Mouse (Mus musculus) ovary, postnatal 14 days (tissue): ENCODE data around the gene Pard3.
A peak's percentile ranks its signal among the peaks of the same experiment; 100 is the strongest.

ENCODE experiments used
- DNase-seq: peaks from one replicate; pipeline ENCODE4 v3.0.0; 2022; ENCODE audit warnings: low spot score

Pard3 gene

GRCm38 (mm10) chr8:127182065-127182464 lies 118.4 kb downstream of the Pard3 start:
- DNase-seq, result no peak

DNA sequence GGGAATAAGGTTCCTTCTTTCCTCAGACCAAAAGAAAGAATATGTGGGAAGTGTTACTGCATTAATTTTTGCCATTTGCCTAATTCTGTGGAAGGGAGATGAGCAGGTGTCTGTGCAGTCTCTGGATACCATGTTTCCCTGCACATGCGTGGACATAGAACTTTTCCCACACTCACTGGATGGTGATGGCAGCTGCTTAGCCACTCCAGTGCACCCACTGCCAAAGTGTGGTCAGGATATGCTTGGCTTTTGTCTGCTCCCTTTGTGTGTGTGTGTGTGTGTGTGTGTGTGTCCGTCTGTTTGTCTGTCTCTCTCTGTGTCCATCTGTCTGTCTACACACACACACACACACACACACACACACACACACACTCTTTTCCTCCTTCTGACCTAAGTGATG lies 119.8 kb downstream of the Pard3 start:
- no peak for DNase-seq

DNA sequence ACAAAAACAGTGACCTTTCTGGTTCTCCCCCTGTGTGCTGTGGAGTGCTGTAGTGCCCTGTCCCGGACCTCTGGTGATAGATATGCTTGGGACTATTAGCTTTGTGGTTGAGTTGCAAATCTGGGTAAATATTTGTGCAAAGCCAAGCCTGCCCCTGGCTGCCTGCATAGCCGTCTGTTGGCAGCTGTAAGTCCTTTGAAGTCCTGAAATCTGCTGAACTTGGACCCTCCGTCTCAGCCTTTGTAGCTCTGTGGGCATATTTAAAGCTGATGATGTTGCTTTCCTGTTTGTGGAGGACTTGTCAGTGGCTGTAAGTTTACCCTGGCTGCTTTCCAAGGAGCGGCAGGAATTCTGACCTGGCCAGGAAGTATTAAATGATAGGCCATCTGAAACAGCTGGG lies 120.3 kb downstream of the Pard3 start:
- no peak for DNase-seq

GRCm38 (mm10) chr8:127185897-127186296 lies 122.2 kb downstream of the Pard3 start:
- no peak for DNase-seq

- DNase-seq, result no peak
Measured at GRCm38 (mm10) chr8:127188671-127189070, 125.0 kb downstream of the Pard3 start.

DNA sequence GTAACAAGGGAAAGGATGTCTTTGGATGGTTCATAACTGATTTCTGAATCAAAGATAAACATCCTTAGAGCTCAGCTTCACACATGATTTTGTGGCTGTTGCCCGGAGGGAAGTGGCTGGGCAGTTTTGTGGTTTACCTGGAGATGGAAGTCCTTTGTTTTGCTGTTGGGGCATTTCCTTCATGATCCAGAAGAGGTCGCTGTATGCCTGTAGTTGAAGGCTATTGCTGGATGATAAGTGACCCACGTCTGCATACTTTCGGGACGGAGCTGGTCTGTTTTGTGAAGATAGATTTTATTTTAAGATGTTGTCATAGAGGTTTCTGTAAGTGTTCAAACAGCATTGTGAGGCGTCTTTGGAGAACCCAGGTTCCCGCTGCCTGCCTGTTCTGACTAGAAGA lies 126.7 kb downstream of the Pard3 start:
- peak; percentile 57 for DNase-seq

DNA sequence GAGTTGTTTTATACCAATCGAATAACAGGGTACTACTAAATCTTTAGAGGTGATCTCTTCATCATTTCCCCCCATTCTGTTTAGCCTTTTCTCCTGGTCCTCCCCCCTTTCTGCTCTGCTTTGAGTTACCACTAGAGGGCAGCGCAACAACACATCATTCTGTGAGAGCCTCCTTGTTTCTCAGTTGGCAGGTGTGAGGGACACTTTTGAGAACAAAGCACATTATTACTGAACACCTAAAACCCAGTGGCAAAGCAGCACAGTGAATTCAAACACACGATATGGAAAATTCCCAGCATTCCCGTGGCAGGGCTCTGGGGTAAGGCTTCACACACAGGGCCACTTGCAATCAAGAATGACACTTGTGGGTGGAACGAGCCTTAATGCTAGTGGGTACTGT lies 127.7 kb downstream of the Pard3 start:
- DNase-seq, result peak; percentile 46

GRCm38 (mm10) chr8:127191824-127192223 lies 128.1 kb downstream of the Pard3 start:
- DNase-seq, result no peak

DNA sequence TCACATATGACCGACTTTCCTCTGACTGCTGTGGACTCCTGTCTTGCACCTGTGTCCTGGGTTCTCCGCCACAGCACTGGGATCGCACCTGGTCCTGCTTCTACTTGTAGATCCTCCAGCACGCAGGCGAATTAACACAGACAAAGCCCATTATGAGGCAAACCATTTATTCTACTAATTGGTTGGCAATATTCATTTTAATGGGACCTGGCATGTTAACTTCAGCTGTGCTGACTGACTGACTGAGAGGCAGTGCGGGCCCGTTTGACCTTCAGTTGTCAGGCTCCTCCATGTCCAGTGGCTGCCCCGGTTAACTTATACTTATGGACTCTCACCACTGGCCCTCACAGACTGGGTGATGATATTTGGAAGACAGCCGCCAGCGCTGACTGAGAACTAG lies 128.6 kb downstream of the Pard3 start:
- no peak for DNase-seq

DNA sequence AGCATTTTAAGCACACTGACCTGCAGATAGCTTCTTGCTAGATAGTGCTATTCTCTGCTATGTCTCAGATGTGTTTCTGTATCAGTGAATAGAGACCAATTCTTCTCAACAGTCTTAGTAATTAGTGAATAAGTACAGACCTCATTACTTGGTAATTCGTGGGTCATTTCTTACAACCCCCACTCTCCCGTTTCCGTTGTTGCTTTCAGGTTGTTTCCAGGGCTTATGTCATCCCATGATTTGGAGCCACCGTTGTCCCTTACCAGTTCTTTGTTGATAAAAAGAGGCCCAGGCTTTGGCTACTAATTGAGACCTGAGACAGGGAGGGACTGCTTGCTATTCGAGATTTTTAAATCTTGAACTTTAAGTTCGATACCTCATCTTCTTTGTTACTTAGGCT lies 129.7 kb downstream of the Pard3 start:
- no peak for DNase-seq

GRCm38 (mm10) chr8:127194786-127195407 lies 131.2 kb downstream of the Pard3 start:
- no peak for DNase-seq

DNA sequence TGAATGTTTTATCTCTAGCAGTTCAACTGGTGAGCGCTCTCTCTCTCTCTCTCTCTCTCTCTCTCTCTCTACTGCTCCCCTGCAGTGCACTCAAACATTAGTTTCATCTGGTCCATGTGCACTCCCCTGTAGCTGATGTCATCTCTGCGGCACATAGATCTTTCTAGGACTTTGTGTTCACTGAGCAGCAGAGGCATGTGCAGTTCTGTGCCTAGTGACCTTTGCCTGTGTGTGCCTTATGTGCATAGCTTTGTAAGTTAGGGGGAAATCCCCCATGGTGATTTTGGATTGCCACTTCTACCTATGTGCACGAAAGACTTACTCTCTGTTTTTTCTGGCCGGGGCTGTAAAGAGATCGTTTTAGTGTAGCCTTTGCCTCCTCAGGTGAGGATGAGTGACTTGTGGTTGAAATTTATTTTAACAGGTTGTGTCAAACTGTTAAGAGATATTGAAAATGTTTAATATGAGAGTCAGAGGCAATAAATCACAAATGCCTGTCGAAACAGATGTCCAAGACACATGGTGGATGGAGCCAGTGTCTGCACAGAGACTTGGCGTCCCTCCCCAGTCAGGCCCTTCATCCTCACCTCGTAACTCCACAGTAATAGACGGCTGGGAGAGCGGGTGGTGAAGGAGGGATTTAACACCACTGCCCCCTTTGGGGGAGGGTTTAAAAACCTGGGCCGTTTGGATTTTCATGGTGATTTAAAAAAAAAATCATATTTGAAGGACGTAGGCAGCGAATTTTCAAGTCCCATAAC lies 133.0 kb downstream of the Pard3 start:
- DNase-seq, result no peak

DNA sequence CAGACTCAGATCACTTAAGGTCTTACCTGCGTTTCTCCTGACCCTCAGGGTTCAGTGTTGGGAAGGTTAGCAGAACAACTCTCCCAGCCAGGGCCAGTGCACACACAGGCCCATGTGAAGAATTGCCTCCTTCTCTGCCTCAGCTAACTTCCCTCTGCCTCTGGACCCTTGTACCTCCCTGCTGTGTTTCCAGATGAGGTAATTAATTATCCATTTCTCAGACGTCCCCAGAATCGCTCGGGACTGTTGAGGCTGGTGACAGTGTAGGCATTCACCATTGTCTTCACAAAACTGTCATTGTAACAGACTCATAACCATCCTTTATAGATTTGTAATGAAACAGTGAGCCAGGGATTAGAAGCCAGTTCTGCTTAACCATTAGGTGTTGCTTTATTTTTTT lies 143.8 kb downstream of the Pard3 start:
- DNase-seq, result no peak

DNA sequence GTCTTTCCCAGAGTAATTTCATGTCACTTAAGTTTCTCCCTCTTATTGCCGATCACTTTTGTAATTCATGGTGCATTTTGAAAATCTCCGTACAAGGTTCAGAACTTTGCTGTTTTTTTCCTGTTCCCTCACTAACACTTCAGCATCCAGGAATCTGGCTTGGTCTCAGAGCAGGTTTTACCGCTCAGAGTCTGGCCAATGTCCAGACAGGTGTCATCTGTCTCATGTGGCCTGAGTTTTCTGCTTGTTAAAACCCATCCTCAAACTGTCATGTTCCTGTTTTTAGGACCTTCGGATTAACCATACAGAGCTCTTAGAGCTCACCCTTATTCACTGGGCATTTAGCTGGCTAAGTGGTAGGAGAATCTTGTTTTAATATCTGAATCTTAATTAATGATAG lies 146.9 kb downstream of the Pard3 start:
- DNase-seq, result no peak

DNA sequence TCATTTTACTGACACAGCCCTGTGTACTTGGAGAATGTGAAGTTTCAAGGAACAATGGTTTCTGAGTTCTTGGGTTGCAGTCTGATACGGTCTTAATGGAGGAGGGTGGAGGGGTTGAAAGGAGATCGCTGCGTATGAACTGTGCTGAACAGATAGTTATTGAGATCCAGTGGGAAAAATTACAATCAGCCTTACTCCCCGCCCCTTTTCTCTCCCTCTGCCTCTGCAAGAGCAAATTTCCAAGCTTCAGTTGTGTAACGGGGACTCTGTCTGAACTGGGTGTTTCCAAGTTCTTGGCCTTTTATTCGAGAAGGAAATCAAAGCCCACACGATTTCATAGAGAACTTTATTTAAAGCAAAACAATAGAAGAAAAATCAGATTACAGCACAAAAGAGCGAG lies 150.6 kb downstream of the Pard3 start:
- no peak for DNase-seq

- DNase-seq, result no peak
Measured at GRCm38 (mm10) chr8:127214748-127215433, 151.2 kb downstream of the Pard3 start.

DNA sequence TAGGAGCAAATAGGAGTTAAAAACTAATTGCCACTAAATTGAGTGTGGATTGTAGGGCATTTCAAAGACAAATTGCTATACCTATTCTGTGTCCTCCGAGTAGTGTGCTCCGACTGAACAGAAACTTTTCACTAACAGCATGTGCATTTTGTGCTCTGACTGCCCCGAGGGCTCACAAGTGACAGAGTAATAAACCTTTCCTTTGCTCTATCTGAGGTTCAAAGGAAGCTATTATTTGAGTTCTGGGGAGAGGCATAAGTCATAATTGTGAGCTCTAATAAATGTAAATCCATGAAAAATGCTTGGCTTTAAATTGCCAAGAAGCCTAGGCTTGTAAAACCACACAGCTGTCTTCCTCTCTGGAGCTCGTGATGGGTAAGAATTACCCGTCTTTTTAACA lies 156.5 kb downstream of the Pard3 start:
- DNase-seq, result no peak

- no peak for DNase-seq
Measured at GRCm38 (mm10) chr8:127220615-127221014, 156.9 kb downstream of the Pard3 start.

DNA sequence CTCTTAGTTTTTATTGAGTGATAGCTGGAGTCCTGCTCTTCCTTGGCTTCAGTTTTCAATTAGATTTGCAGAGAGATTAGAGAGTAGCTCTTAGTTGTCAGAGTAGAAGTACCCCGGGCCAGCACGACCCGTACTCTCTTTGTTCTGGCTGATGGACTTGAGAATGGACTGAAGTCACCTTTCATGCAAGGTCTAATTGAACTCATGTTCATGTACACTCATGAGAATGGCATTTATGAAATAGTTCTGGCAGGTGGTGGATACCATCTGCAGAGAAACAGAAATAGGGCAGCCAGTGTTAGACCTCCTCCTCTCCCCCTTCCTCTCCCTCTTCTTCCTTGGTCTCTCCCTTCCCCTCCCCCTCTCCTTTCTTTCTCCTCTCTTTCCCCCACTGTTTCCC lies 158.7 kb downstream of the Pard3 start:
- no peak for DNase-seq

DNA sequence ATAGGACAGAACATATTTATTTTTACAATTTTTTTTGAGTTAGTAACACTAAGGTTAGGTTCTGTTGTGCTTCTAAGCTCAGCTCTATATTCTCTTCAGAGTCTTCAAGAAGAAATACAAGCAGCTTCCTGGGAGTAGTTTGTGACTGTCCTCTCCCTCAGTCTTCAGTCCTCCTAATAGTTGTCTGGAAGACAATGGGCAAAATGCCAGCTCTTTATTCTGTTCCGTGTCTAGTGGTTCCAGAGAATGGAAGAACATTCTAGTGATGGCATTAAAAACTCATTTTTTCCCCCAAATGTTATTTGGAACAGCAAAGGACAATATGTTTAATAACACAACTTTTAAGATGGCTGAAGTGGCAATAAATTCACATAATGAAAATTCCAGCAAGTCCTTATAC lies 163.3 kb downstream of the Pard3 start:
- no peak for DNase-seq

- DNase-seq, result no peak
Measured at GRCm38 (mm10) chr8:127227407-127227806, 163.7 kb downstream of the Pard3 start.

DNA sequence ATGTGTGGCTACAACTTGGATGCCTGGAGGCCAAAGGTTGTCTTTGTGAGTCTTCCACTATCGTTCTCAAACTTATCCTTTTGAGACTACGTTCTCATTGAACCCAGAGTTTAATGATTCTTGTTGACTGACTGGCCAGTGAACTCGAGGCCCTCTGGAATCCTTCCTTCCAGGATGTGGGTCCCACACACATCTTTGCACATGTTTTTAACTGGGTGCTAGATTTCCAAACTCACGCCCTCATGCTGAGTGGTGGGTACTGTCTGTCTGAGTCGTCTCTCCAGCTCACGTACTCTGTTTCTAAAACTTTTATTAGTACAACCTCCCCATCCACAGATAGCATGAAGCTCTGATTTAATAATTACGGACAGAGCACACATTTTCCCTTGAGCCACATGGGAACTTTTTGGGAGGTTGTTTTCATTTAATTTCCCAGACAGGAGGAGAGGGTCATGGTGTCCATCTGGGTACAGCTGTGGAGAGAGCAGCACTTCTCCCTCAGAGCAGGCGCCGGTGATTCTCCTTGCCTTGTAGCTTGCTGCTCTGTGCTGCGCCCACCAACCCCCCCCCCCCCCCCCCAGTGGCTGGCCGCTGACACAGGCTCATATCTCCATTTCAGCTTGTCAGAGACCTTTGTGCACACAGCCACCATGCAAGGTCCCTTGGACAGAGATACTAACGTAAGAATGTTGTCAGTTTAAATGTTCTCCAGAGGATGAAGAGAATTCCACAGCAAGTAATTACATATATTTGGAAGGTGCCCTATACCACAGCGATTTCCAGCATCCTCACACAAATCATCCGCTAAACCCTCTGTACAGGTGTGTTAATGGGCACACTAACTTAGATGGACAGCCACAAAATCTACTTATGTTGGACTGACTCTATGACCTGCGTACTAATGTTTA lies 165.9 kb downstream of the Pard3 start:
- DNase-seq, result no peak
